Mouse (Mus musculus) adrenal gland, adult 2 months (tissue): ENCODE data around the gene Degs2. TPM values are rescaled to one million over a fixed set of nuclear protein-coding genes. Genes with fewer than 3 reads are reported as not detected.

Experiments
- DNase-seq: peaks from one replicate; pipeline ENCODE4 v3.0.0; 2021
- polyA plus RNA-seq: library from polyadenylated mRNA; depleted of rRNA; stranded (reverse); fragments of >200 nt; gene quantifications from 2 replicates; pipeline ENCODE4 v1.2.3, GENCODE M21; 2012
- total RNA-seq, 2 experiments: library from RNA; stranded (reverse); gene quantifications; 2 replicates each; pipeline ENCODE4 v1.2.3; 2021

Degs2 gene
- total and polyA plus RNA-seq, 3 experiments = 0.10 to 0.17 TPM; not detected in 1

DNA sequence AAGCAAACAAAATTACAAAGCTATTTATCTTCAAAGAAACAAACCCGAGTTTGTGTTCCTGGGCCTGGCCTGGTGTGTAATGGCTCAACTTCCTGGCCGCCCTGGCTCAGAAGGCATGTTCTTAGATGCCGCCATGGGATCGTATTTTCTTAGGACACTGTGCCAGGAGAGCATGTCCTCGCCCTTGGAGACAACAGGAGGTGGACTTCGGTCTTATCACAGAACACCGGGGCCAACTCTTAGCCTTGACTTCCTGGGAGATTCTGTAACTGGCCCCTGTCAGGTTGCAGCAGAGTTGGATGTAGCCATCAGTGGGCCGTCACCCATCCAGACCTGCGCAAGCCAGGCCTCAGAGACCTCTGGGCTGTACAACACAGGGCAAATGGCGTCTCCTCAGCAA, 2.5 kb downstream of the Degs2 start:
- DNase-seq = no peak

- DNase-seq = no peak
Observed at GRCm38 (mm10) chr12:108698697-108699471, 3.2 kb downstream of the Degs2 start.

DNA sequence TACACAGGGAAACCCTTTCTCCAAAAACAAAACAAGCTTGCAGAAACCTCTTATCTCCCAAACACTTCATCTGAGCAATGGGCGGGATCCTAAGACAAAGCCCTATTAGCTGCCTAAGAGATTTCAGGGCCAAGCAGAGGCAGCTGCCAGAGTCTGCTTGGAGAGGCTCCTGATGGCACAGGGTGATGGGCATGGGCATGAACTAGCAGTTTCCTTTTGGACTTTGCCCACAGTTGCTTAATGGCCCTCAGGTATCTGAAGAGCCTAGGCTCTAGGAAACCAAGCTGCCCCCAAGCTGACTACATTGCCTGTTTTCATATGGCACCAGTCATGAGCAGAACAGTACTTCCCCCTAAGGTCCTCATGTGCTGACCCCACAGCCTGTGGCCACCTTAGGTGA, 7.9 kb downstream of the Degs2 start:
- no peak for DNase-seq

- no peak for DNase-seq
Observed at GRCm38 (mm10) chr12:108693592-108693991, 8.5 kb downstream of the Degs2 start.

DNA sequence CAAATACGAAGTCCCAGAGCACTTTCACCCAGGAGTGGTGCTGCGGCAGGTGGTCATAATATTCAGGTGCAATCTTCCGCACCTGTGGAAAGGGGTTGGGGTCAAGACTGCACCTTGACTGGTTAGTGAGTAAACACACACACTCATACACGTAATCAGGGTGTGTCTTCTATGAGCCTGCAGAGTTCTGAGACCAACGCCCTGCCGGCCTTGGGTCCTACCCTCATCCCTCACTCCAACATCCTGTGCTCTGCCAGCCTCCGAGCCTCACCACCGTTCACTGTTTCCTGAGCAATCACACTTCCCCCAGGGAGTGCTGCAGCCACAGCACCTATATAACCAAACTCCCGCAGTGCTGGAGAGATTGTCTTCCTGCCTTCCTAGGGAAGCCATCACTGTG, 11.6 kb downstream of the Degs2 start:
- DNase-seq = no peak

DNA sequence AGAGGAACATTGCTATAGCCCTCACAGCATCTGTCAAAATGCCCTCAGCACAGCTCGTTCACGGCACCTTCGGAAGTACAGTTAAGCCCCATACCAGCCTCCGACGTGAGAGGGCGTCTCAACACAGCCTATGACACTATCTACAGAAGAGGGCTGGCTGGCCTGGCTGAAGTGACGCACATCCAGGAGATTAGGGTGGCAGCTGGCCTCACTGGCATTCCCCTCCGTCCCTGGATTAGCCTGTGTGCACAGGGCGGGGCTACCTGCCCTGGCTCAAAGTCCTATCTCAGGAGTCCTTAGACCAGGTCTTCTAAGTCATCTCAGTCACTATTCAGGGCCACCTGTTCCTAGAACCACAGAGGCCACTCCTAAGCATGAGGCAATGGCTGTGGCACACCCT, 12.9 kb downstream of the Degs2 start:
- no peak for DNase-seq

- DNase-seq = no peak
Observed at GRCm38 (mm10) chr12:108686926-108687325, 15.2 kb downstream of the Degs2 start.

DNA sequence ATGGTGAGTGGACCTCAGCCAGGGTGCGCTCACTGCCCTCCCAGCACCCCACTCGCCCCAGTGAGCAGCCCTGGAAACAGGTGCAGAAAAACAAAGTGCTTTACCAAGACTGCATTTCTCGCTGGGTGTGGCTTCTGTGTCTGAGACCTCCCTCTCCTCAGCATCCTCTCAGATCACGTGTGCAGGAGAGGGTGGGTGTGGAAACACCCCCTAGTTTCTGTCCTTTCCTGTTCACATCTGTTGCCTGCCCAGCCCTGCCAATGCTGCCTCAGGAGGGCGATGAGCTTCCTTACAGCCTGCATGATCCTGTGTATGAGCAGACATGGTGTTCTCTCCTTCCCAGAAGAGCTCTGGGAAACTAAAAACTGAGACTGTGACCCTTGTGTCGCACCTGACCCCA, 15.7 kb downstream of the Degs2 start:
- no peak for DNase-seq

- DNase-seq = no peak
Observed at GRCm38 (mm10) chr12:108682240-108683023, 19.7 kb downstream of the Degs2 start.

- no peak for DNase-seq
Observed at GRCm38 (mm10) chr12:108680861-108681260, 21.3 kb downstream of the Degs2 start.

DNA sequence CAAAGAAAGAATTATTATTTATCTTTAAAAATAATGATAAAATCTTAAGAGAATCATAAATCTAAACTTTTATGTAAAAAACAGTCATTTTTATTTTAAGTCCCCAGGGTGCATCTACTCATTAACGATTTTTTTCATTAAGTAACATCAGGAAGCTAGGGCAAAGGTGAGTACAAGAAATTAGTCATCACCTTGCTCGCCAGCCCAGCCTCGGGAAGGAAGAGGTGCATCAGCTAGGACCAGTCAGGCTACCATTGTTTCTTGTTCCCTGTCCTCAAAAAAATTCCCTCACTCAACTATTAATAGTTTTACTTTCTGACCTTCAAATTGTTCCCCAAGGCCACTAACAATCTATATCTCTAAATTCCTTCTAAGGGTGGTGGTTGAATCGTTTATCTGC, 23.7 kb downstream of the Degs2 start:
- no peak for DNase-seq

GRCm38 (mm10) chr12:108677116-108677515, 25.0 kb downstream of the Degs2 start:
- no peak for DNase-seq

GRCm38 (mm10) chr12:108675614-108676401, 26.3 kb downstream of the Degs2 start:
- no peak for DNase-seq

DNA sequence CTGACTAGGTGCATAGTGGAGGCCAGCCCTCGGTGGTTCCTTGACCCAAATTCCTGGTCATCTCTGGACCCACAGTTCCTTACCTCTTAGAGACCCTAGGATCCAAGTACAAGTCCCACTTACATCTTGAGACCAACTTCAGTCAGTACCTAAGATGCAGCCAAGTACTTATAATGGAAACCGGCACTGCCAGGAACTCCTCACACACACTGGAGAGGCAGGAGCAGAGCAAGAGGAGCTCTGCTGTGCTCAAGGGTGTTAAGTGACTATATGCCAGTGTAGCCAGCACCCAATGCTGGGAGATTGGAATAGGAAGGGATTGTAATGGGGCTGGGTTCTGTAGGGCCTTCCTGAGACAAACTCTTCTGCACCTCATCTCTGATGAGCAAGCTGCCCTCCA, 27.2 kb downstream of the Degs2 start:
- DNase-seq = no peak

- DNase-seq = peak; percentile 25
Observed at GRCm38 (mm10) chr12:108674502-108674901, 27.6 kb downstream of the Degs2 start.

DNA sequence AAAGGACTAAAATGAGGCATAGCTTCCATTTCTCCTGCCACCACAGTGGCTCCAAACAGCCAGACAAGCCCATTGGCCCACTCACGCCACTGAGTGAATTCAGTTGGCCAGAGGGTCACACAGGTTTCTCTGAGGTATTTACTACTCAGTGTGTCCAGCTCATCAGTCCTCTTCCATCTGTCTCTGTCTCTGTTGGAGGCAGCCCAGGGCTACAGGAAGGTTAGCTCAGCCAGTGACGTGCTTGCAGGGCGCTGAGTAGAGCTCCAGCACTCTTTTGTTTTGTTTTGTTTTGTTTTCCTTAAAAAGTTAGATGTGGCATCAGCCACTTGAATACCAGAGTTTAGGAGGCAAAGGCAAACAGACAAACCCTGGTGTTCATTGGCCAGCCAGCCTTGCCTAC, 28.6 kb downstream of the Degs2 start:
- DNase-seq = no peak

DNA sequence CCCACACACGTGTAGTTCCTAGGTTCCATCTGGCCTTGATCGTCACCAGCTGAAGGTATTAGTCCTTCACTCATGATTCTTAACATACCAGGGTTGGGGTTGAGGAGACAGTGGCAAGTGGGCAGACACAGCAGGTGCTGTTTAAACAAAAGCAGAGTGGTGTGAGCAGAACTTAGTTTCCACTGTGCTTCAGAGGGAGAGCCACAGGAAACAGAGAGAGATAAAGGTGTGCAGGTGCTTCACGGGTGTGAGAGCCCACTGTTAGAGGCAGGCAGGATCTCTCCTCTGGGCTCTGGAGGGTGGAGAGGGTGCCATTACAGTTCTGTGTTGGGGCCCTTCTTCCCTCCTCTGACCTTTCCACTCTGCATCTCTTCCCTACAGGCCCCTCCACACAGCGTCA, 29.2 kb downstream of the Degs2 start:
- DNase-seq = no peak

- DNase-seq = no peak
Observed at GRCm38 (mm10) chr12:108671541-108671940, 30.6 kb downstream of the Degs2 start.

GRCm38 (mm10) chr12:108668606-108669235, 33.4 kb downstream of the Degs2 start:
- DNase-seq = no peak

DNA sequence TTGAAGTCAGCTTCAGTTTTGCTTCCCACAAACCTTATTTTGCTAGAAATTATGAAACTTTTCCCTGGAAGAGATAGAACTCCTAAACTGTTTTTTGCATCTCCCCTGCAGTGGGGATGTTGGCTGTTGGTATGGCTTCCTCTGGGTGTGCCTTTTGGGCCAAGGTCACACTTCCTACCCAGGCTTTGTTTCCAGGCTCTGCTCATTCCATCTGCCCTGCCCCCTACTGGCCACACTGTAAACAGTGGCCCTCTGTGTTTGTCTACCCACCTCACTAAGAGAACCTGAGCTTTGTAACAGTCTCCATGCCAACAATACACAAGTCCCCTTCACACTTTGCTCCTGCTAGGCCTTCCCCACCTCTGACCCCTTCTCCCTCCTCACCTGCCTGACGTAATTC, 44.8 kb downstream of the Degs2 start:
- DNase-seq = peak; percentile 50

GRCm38 (mm10) chr12:108653358-108654335, 48.5 kb downstream of the Degs2 start:
- DNase-seq = no peak
